Mouse (Mus musculus): ENCODE data around the gene Appbp2. TPM values are rescaled to one million over a fixed set of nuclear protein-coding genes. Genes with fewer than 3 reads are reported as not detected.
A peak's percentile ranks its signal among the peaks of the same experiment; 100 is the strongest.

Appbp2 gene
- 10 to 100 TPM; 39.2 to 40.0 TPM for total RNA-seq (2021)

DNA sequence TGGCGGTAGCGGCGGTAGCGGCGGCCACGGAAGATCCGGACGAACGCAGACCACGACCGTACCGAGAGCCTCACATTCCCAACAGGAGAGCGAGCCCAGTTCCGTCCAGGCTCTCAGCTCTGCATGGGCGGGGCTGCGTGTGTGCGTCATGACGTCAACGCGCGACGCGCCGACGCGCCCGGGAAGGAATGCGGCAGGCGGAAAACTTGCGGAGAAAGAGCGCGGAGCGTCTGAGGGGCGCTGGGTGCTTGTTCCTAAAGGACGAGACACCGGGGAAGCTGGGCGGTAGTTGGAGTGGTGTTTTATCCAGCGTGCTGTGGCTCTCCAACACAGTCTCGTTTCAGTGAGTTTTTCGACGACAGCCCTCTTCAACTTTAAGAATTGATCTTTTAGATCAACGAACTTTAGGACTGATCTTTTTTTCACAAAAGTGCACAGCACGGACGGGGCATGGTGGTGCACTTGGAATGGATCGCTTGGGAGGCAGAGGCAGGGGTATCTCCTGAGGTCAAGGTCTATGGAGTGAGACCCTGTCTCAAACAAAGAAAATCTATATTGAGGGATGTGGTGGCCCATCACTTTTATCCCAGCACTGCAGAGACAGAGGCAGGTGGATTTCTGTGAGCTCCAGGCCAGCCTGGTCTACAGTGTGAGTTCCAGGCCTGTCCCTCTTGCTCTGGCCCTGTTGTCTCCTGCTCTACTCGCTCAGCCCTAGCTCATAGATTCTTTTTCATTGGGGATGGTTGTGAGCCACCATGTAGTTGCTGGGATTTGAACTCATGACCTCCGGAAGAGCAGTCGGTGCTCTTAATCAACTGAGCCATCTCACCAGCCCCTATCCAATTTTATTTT lies at the start of gene Appbp2:
Gene Appbp2 (minus strand): TSS at position 141 of the 852 bp plus-strand sequence.
- DNase-seq: peak; percentile 95

- peak; percentile 8 for DNase-seq
Measured at GRCm38 (mm10) chr11:85281219-85281878, 46.4 kb upstream of the Appbp2 start.

GRCm38 (mm10) chr11:85278175-85278574 lies 43.2 kb upstream of the Appbp2 start:
- no peak for DNase-seq

GRCm38 (mm10) chr11:85277609-85278008 lies 42.7 kb upstream of the Appbp2 start:
- DNase-seq: no peak

GRCm38 (mm10) chr11:85275151-85275550 lies 40.2 kb upstream of the Appbp2 start:
- no peak for DNase-seq

DNA sequence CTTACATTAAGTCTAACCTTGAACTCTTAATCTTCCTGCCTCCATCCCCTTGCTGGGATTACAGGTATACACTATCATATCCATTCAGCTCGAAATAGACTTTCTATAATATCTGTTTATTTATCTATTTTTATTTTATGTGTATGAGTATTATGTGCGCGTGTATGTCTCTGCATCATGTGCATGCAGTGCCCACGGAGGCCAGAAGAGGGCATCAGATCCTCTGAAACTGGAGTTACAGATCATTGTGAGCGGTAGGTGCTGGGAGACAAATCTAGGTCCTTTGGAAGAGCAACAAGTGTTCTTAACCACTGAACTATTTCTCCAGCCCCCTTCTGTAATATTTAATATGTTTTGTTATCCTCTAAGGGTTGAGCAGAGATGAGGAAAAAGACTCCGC lies 38.4 kb upstream of the Appbp2 start:
- DNase-seq: peak; percentile 17

DNA sequence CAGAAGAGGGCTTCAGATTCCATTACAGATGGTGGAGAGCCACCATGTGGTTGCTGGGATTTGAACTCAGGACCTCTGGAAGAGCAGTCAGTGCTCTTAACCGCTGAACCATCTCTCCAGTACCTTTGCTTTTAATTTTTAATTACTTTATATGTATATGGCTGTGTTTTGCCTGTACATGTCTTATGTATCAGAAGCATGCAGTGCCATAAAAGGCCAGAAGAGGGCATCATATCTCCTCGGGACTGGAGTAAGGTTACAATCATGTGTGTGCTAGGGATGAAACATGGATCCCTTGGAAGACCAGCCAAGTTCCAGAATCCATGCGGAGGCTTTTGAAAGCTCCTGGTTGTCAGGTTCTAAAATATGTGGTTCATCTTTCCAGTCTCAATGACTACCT lies 35.7 kb upstream of the Appbp2 start:
- peak; percentile 60 for DNase-seq

DNA sequence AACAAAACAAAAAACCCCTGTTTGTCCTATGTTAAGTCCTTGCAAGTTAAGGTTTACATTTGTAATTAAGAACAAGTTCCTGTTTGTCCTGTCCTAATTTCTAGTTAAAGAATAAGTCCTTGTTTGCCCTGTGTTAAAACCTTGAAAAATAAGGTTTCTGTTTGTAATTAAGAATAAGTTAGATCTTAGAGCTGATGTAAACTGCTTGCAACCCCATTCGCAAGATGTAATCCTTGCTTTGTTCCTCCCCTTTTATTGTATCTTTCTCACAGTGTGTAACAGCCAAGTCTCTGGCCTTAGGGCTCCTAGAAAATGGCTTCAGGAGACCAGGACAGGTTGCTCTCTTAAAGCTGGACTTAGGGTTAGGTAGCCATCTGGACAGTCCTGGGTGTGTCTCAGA lies 32.5 kb upstream of the Appbp2 start:
- no peak for DNase-seq

- DNase-seq: no peak
Measured at GRCm38 (mm10) chr11:85264635-85265034, 29.7 kb upstream of the Appbp2 start.

DNA sequence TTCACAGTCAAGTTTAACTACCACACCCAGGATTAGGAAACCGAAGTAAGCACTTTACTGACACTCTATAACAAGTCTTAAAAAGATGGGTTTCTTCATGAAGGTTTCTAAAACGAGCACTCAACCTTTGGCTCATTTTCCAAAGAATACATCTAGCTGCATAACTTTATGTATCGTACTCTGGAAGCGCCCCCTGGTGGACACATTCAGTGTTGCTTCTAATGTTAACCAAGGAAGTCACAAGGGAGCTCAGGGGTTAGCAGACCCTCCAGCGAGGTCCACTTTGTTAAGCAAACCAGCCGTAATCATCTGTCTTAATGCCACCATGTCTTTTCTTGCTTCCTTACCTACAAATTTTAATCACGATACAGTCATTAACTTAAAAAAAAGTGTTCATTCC lies 26.3 kb upstream of the Appbp2 start:
- DNase-seq: peak; percentile 83

- no peak for DNase-seq
Measured at GRCm38 (mm10) chr11:85258966-85259365, 24.0 kb upstream of the Appbp2 start.

- no peak for DNase-seq
Measured at GRCm38 (mm10) chr11:85255471-85256027, 20.6 kb upstream of the Appbp2 start.

DNA sequence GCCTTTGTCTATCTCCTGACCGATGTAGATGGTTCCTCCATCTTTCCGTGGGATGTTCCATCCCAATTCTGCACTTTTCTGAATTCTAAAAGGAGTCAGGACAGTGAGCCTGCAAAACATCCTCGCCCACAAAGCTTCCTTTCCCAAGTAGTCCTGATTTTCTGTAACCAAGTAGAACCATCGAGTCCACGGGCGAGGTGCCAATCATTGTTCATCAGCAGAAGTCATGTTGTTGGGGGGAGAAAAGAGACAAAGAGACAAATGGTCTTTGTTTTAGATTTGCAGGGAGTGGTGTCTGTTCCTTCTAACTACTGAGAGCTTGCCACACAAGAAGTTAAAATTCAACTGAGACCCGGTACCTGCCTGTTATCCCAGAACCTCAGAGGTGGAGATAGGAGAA lies 18.7 kb upstream of the Appbp2 start:
- no peak for DNase-seq

DNA sequence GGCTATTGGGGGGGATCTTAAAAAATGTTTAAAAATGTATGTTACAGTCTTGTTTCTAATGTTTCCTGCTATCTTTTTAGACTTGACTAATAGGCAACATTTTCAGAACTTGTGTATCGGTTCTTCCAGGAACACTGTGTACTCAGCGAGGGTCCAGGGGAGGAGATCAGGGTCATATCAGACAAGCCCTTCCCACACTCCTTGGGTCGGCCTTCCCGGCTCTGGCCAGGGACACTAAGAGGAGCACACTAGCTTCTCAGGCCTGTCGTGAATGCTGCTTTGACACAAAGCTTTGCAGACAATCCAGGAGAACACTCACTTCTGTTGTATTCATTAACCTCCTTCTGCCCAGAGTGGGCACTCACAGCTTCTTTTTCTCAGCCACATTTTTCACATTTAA lies 18.1 kb upstream of the Appbp2 start:
- DNase-seq: no peak

DNA sequence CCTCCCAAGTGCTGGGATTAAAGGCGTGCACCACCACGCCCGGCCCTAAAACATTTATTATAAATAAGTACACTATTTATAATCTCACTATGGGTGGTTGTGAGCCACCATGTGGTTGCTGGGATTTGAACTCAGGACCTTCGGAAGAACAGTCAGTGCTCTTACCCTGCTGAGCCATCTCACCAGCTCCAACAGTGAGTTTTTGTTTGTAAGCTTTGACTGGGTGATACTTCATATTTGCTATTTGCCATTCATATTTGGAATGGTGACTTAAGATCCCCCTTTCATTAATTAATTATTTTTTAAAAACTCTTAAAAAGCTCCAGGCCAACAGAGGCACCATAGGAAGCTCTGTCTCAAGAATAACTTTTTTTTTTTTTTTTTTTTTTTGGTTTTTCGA lies 17.0 kb upstream of the Appbp2 start:
- no peak for DNase-seq

- DNase-seq: no peak
Measured at GRCm38 (mm10) chr11:85250467-85250866, 15.5 kb upstream of the Appbp2 start.

DNA sequence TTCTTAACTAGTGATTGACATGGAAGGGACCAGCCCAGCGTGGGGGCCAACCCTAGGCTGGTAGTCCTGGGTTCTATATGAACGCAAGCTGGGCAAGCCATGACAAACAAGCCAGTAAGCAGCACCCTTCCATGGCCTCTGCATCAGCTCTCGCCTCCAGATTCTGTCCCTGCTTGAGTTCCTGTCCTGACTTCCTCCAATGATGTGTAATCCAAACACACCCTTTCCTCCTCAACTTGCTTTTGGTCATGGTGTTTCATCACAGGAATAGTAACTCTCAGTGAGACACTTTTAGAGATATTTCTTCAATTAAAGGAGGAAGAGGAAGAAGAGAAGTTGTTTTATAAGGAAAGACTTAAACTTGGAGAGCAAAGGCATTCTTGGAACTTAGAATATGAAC lies 14.4 kb upstream of the Appbp2 start:
- no peak for DNase-seq

DNA sequence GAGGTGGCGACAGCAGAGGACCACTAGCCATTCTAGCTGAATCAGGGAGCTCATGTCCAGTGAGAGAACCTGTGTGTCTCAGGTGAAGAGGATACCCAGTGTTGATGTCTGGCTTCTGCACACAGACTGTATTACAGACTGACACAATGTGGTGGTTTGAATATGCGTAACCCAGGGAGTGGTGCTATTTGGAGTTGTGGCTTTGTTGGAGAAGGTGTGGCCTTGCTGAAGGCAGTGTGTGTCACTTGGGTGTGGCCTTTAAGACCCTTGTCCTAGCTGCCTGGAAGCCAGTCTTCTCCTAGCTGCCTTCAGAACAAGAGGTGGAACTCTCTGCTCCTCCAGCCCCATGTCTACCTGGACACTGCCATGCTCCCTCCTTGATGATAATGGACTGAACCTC lies 13.2 kb upstream of the Appbp2 start:
- DNase-seq: no peak

GRCm38 (mm10) chr11:85241226-85241625 lies 6.3 kb upstream of the Appbp2 start:
- DNase-seq: no peak

- no peak for DNase-seq
Measured at GRCm38 (mm10) chr11:85240211-85240610, 5.3 kb upstream of the Appbp2 start.

GRCm38 (mm10) chr11:85234363-85234989 lies 454 bp downstream of the Appbp2 start:
- peak; percentile 85 for DNase-seq

DNA sequence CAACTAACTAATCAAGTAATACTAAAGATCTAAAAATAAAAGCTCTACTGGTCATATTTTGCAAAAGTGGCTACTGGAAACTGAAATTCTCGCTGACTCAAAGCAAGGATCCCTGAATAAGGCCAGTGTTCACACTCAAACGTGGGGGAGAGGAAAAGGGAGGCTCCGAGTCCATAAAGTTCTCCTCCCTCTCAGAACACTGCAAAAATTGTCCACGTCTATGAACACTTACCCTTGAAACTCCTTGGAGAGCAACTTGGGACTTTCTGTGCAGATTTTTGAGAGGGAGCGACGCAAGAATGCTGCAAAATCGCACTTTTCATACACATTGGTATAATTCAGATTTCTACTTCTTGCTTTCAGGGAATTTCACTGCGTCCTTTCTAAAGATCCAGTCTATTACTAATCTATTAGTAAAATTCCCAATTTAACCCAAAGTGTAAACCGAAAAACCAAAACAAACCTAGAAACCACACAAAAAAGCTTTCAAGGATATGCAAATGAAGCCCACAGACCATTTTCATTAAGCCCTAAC lies 1.2 kb downstream of the Appbp2 start:
- DNase-seq: no peak

DNA sequence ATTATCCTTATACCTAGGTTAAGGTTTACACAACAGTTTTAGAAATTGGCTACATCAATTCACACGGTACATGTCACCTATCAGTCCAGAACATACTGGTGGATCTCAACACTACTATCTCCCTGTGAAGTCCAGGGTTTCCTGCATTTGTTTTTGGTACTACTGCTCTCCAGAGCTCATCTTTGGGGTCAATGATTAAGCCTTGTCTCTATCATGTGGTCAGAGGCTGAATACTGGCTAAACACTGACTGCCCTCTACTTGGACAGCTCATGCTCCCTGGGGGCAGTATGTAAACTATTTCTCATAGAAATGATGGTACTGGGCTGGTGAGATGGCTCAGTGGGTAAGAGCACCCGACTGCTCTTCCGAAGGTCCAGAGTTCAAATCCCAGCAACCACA lies 11.7 kb downstream of the Appbp2 start:
- DNase-seq: no peak
